ENCODE assay signal across 23 mouse cellular contexts in the genomic region with DNA sequence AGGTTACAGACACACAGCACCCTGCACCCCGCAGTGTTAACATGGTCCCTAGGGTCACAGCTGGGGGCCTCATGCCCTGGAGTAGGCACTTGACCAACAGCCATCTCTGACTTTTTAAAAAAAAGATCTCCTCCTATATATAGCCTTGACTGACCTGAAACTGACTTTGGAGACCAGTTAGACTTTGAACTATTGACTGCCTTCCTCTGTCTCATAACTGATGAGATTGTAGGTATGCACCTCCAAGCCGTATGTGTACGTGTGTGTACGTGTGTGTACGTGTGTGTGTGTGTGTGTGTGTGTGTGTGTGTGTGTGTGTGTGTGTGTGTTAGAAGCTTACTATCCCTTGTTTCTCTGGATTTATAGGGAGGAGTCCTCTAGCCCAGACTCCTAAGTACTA. TPM values are rescaled to one million over a fixed set of nuclear protein-coding genes. Genes with fewer than 3 reads are reported as not detected.
DNase-seq lines count a peak whose midpoint lies in the region; ATAC-seq lines count a peak whose summit lies in the region.
"Had no signal": no experiment of that assay in that cellular context is flagged by ENCODE, and none has a peak within 500 bp of the region (broad histone marks: within the 10 kb centered on the region; RNA-seq: fewer than 3 reads in every experiment).

No protein-coding gene starts in this region.

- no peak for DNase-seq in embryonic facial prominence, embryonic 10.5 days (ENCODE audit: low spot score)
- no peak for DNase-seq in frontal cortex, postnatal 25 days (ENCODE audit: low spot score in 2 of 2)
- DNase-seq in thymus, postnatal 10 days (ENCODE audit: low spot score in 2 of 2) = no peak
- DNase-seq: adrenal gland, postnatal 25 days; cerebellum, adult 11-12 months; cerebellum, postnatal 14 days; heart, postnatal 10 days; kidney, postnatal 14 days; layer of hippocampus, postnatal 36 days; lung, adult 18-20 months; thymus, postnatal 36 days had no signal

- H3K9me3 ChIP-seq in embryonic facial prominence, embryonic 12.5 days = no peaks in the 10 kb centered on the region
- H3K9me3 ChIP-seq in embryonic facial prominence, embryonic 10.5 days = no peaks in the 10 kb centered on the region
- no peaks in the 10 kb centered on the region for H3K9me3 ChIP-seq in kidney, embryonic 15.5 days (replicated peaks)
- no peaks in the 10 kb centered on the region for H3K9me3 ChIP-seq in kidney, embryonic 16.5 days (ENCODE audit: low read length)
- H3K9me3 ChIP-seq in limb, embryonic 13.5 days = no peaks in the 10 kb centered on the region
- H3K9me3 ChIP-seq in stomach, embryonic 16.5 days (replicated peaks; ENCODE audit: control insufficient read depth, low read length) = no peaks in the 10 kb centered on the region
- H3K9me3 ChIP-seq: embryonic facial prominence, embryonic 15.5 days; hindbrain, embryonic 12.5 days had no signal

- no peak for ATAC-seq in embryonic facial prominence, embryonic 12.5 days (ENCODE audit: insufficient number of reproducible peaks, insufficient read depth, low FRiP score, low TSS enrichment)
- no peak for ATAC-seq in kidney, embryonic 15.5 days (replicated peaks; ENCODE audit: low FRiP score)
- ATAC-seq in kidney, embryonic 16.5 days (ENCODE audit: low FRiP score, low TSS enrichment) = no peak
- no peak for ATAC-seq in limb, embryonic 13.5 days (ENCODE audit: low FRiP score, low read depth)
- ATAC-seq in stomach, embryonic 16.5 days (ENCODE audit: insufficient read depth, low FRiP score) = peak; percentile 46
- ATAC-seq: activated CD4-positive, CD25-positive, alpha-beta regulatory T cell, adult 4 months; forebrain, embryonic 16.5 days; midbrain, embryonic 16.5 days had no signal

- WGBS in embryonic facial prominence, embryonic 12.5 days = 94% methylated on average over 5 of the region's 5 CpGs
- WGBS in embryonic facial prominence, embryonic 10.5 days = 86% methylated on average over 5 of the region's 5 CpGs
- WGBS in kidney, embryonic 15.5 days = 93% methylated on average over 5 of the region's 5 CpGs
- 91% methylated on average over 5 of the region's 5 CpGs for WGBS in kidney, embryonic 16.5 days
- 94% methylated on average over 5 of the region's 5 CpGs for WGBS in limb, embryonic 13.5 days
- WGBS in stomach, embryonic 16.5 days = 74% methylated on average over 5 of the region's 5 CpGs

- no peak overlapping the region for H3K4me2 ChIP-seq in embryonic facial prominence, embryonic 12.5 days (replicated peaks)
- H3K4me2 ChIP-seq in kidney, embryonic 15.5 days = no peak overlapping the region
- H3K4me2 ChIP-seq in kidney, embryonic 16.5 days (replicated peaks; ENCODE audit: low read depth, low read length) = no peak overlapping the region
- no peak overlapping the region for H3K4me2 ChIP-seq in limb, embryonic 13.5 days (replicated peaks)
- no peak overlapping the region for H3K4me2 ChIP-seq in stomach, embryonic 16.5 days (ENCODE audit: low read depth, low read length)
- H3K4me2 ChIP-seq: embryonic facial prominence, embryonic 15.5 days; hindbrain, embryonic 12.5 days had no signal

- H3K27ac ChIP-seq in embryonic facial prominence, embryonic 12.5 days = 0 out of 2 replicates have a peak overlapping the region, but pooled peaks have one; percentile 92
- no peak overlapping the region for H3K27ac ChIP-seq in embryonic facial prominence, embryonic 10.5 days (replicated peaks)
- H3K27ac ChIP-seq in kidney, embryonic 15.5 days = 0 out of 2 replicates have a peak overlapping the region, but pooled peaks have one; percentile 88
- no peak overlapping the region for H3K27ac ChIP-seq in kidney, embryonic 16.5 days (ENCODE audit: low read length)
- peak overlapping the region; percentile 97; the same call in 1 of the 2 replicates for H3K27ac ChIP-seq in limb, embryonic 13.5 days
- H3K27ac ChIP-seq in stomach, embryonic 16.5 days (ENCODE audit: low read length) = peak overlapping the region; percentile 92
- H3K27ac ChIP-seq: embryonic facial prominence, embryonic 15.5 days; hindbrain, embryonic 12.5 days had no signal

- H3K4me1 ChIP-seq in embryonic facial prominence, embryonic 12.5 days = peaks cover 35% of the 10 kb centered on the region
- H3K4me1 ChIP-seq in embryonic facial prominence, embryonic 10.5 days = peaks cover 42% of the 10 kb centered on the region
- peaks cover 58% of the 10 kb centered on the region for H3K4me1 ChIP-seq in kidney, embryonic 15.5 days
- peaks cover 48% of the 10 kb centered on the region for H3K4me1 ChIP-seq in kidney, embryonic 16.5 days (ENCODE audit: insufficient read depth, low read length)
- H3K4me1 ChIP-seq in limb, embryonic 13.5 days = peaks cover 46% of the 10 kb centered on the region
- peaks cover 32% of the 10 kb centered on the region for H3K4me1 ChIP-seq in stomach, embryonic 16.5 days (ENCODE audit: control insufficient read depth, insufficient read depth, low read length)

- no peak overlapping the region for H3K4me3 ChIP-seq in embryonic facial prominence, embryonic 12.5 days
- H3K4me3 ChIP-seq in embryonic facial prominence, embryonic 10.5 days = no peak overlapping the region
- no peak overlapping the region for H3K4me3 ChIP-seq in kidney, embryonic 15.5 days (replicated peaks)
- H3K4me3 ChIP-seq in kidney, embryonic 16.5 days (ENCODE audit: low read length) = no peak overlapping the region
- H3K4me3 ChIP-seq in limb, embryonic 13.5 days = no peak overlapping the region
- no peak overlapping the region for H3K4me3 ChIP-seq in stomach, embryonic 16.5 days (replicated peaks; ENCODE audit: low read length)
- H3K4me3 ChIP-seq: embryonic facial prominence, embryonic 15.5 days; hindbrain, embryonic 12.5 days; layer of hippocampus, adult 2 months had no signal

- no peak overlapping the region for H3K9ac ChIP-seq in embryonic facial prominence, embryonic 12.5 days
- no peak overlapping the region for H3K9ac ChIP-seq in kidney, embryonic 15.5 days
- H3K9ac ChIP-seq in kidney, embryonic 16.5 days (replicated peaks; ENCODE audit: low read length) = no peak overlapping the region
- no peak overlapping the region for H3K9ac ChIP-seq in limb, embryonic 13.5 days
- no peak overlapping the region for H3K9ac ChIP-seq in stomach, embryonic 16.5 days (ENCODE audit: low read length)
- H3K9ac ChIP-seq: embryonic facial prominence, embryonic 15.5 days; hindbrain, embryonic 12.5 days had no signal

- H3K36me3 ChIP-seq in embryonic facial prominence, embryonic 12.5 days = no peaks in the 10 kb centered on the region
- no peaks in the 10 kb centered on the region for H3K36me3 ChIP-seq in embryonic facial prominence, embryonic 10.5 days (replicated peaks)
- no peaks in the 10 kb centered on the region for H3K36me3 ChIP-seq in kidney, embryonic 15.5 days
- H3K36me3 ChIP-seq in kidney, embryonic 16.5 days (ENCODE audit: insufficient read depth, low read length) = no peaks in the 10 kb centered on the region
- H3K36me3 ChIP-seq in limb, embryonic 13.5 days = no peaks in the 10 kb centered on the region
- no peaks in the 10 kb centered on the region for H3K36me3 ChIP-seq in stomach, embryonic 16.5 days (ENCODE audit: control insufficient read depth, insufficient read depth, low read length)
- H3K36me3 ChIP-seq: embryonic facial prominence, embryonic 15.5 days; hindbrain, embryonic 12.5 days had no signal

- no peaks in the 10 kb centered on the region for H3K27me3 ChIP-seq in embryonic facial prominence, embryonic 12.5 days
- no peaks in the 10 kb centered on the region for H3K27me3 ChIP-seq in embryonic facial prominence, embryonic 10.5 days (replicated peaks; ENCODE audit: low read depth, poor library complexity, severe bottlenecking)
- H3K27me3 ChIP-seq in kidney, embryonic 15.5 days = no peaks in the 10 kb centered on the region
- no peaks in the 10 kb centered on the region for H3K27me3 ChIP-seq in kidney, embryonic 16.5 days (ENCODE audit: insufficient read depth, low read length)
- H3K27me3 ChIP-seq in limb, embryonic 13.5 days = no peaks in the 10 kb centered on the region
- no peaks in the 10 kb centered on the region for H3K27me3 ChIP-seq in stomach, embryonic 16.5 days (ENCODE audit: control insufficient read depth, insufficient read depth, low read length)
- H3K27me3 ChIP-seq: embryonic facial prominence, embryonic 15.5 days; hindbrain, embryonic 12.5 days had no signal

RNA-seq across cellular contexts. Expression of gene C87436, which starts 43.7 kb away (rescaled TPM):
- polyA plus RNA-seq in embryonic facial prominence, embryonic 12.5 days (2016; fragmentation: Nextera tagmentation; extraction: Ambion mirVana) = 27.0 and 30.3 TPM in 2 replicates
- 22.6 and 25.1 TPM in 2 replicates for polyA plus RNA-seq in embryonic facial prominence, embryonic 10.5 days (2016; fragmentation: Nextera tagmentation; extraction: Ambion mirVana)
- polyA plus RNA-seq in kidney, embryonic 15.5 days (2015; fragmentation: Nextera tagmentation; extraction: Ambion mirVana) = 24.4 and 25.5 TPM in 2 replicates
- polyA plus RNA-seq in kidney, embryonic 16.5 days (2015; fragmentation: Nextera tagmentation; extraction: Ambion mirVana) = 22.0 and 28.4 TPM in 2 replicates
- polyA plus RNA-seq in limb, embryonic 13.5 days (2015; fragmentation: Nextera tagmentation; extraction: Ambion mirVana) = 25.2 and 25.4 TPM in 2 replicates
- polyA plus RNA-seq in stomach, embryonic 16.5 days (2015; fragmentation: Nextera tagmentation; extraction: Ambion mirVana) = 23.0 and 23.4 TPM in 2 replicates

RNA-seq across cellular contexts. Expression of gene Pcbp1, which starts 44.2 kb away (rescaled TPM):
- polyA plus RNA-seq in embryonic facial prominence, embryonic 12.5 days (2016; fragmentation: Nextera tagmentation; extraction: Ambion mirVana) = 537 and 549 TPM in 2 replicates
- 560 and 592 TPM in 2 replicates for polyA plus RNA-seq in embryonic facial prominence, embryonic 10.5 days (2016; fragmentation: Nextera tagmentation; extraction: Ambion mirVana)
- polyA plus RNA-seq in kidney, embryonic 15.5 days (2015; fragmentation: Nextera tagmentation; extraction: Ambion mirVana) = 488 and 506 TPM in 2 replicates
- 195 and 234 TPM in 2 replicates for polyA plus RNA-seq in kidney, embryonic 16.5 days (2015; fragmentation: Nextera tagmentation; extraction: Ambion mirVana)
- 454 and 479 TPM in 2 replicates for polyA plus RNA-seq in limb, embryonic 13.5 days (2015; fragmentation: Nextera tagmentation; extraction: Ambion mirVana)
- 177 and 197 TPM in 2 replicates for polyA plus RNA-seq in stomach, embryonic 16.5 days (2015; fragmentation: Nextera tagmentation; extraction: Ambion mirVana)

RNA-seq across cellular contexts. Expression of gene Gm44790, which starts 55.4 kb away (rescaled TPM):
- polyA plus RNA-seq in embryonic facial prominence, embryonic 12.5 days (2016; fragmentation: Nextera tagmentation; extraction: Ambion mirVana) = not detected in 2 replicates
- 0.69 and 2.5 TPM in 2 replicates for polyA plus RNA-seq in embryonic facial prominence, embryonic 10.5 days (2016; fragmentation: Nextera tagmentation; extraction: Ambion mirVana)
- 0.43 and 0.51 TPM in 2 replicates for polyA plus RNA-seq in kidney, embryonic 15.5 days (2015; fragmentation: Nextera tagmentation; extraction: Ambion mirVana)
- 0.80 TPM in 1 of 2 replicates, not detected in the other for polyA plus RNA-seq in kidney, embryonic 16.5 days (2015; fragmentation: Nextera tagmentation; extraction: Ambion mirVana)
- polyA plus RNA-seq in limb, embryonic 13.5 days (2015; fragmentation: Nextera tagmentation; extraction: Ambion mirVana) = 1.3 TPM in 1 of 2 replicates, not detected in the other
- polyA plus RNA-seq in stomach, embryonic 16.5 days (2015; fragmentation: Nextera tagmentation; extraction: Ambion mirVana) = not detected in 2 replicates
- polyA plus RNA-seq: activated CD4-positive, CD25-positive, alpha-beta regulatory T cell, adult 4 months; embryonic facial prominence, embryonic 15.5 days; forebrain, embryonic 16.5 days; hindbrain, embryonic 12.5 days; intestine, embryonic 14.5 days; midbrain, embryonic 16.5 days had no signal

Comparison
In these comparisons a context has a peak if more than half of its experiments do, and no peak if none do; other contexts are left out.
1. H3K27ac ChIP-seq: peak in embryonic facial prominence, embryonic 12.5 days (single experiment), kidney, embryonic 15.5 days (single experiment), limb, embryonic 13.5 days (single experiment) and stomach, embryonic 16.5 days (single experiment); none in embryonic facial prominence, embryonic 10.5 days (single experiment) and kidney, embryonic 16.5 days (single experiment).